Mouse (Mus musculus) Patski (cell line): ENCODE measurements around the gene Smarcd3. TPM values are rescaled to one million over a fixed set of nuclear protein-coding genes. Genes with fewer than 3 reads are reported as not detected.
A peak's percentile ranks its signal among the peaks of the same experiment; 100 is the strongest.

Experiments used
- ATAC-seq: fragments of 100-300 bp; one replicate; pipeline ENCODE4 v1.8.0; 2021
- CTCF ChIA-PET: fragments of 350-600 bp; sonication (Branson Sonifier 250); formaldehyde crosslinking; loops from one replicate; lab custom pipeline; 2022; ENCODE audit warnings: inconsistent platforms; lab: Charles Lee
- POLR2A ChIA-PET: fragments of 350-600 bp; sonication (Branson Sonifier 250); formaldehyde crosslinking; loops from one replicate; lab custom pipeline; 2022; ENCODE audit warnings: antibody characterized with exemption, inconsistent platforms; lab: Charles Lee
- DNase-seq: peaks from one replicate; pipeline ENCODE4 v3.0.0-alpha.2; 2011; ENCODE audit warnings: low read depth, low spot score
- H3K27me3 ChIP-seq: fragments of 371-371 bp; one replicate; pipeline ENCODE4 v1.5.1; 2021
- CTCF ChIP-seq: fragments of 100-300 bp; IDR thresholded peaks from one replicate; pipeline ENCODE4 v1.5.1; 2021
- in situ Hi-C: fragments of 300-500 bp; cut with MboI; formaldehyde crosslinking; loops from 3 replicates; pipeline ENCODE4 v1.11.1; 2018; ENCODE audit warnings: low pct_unique_long_range_greater_than_20kb, mixed read lengths
- polyA plus RNA-seq: library from polyadenylated mRNA; unstranded; gene quantifications from one replicate; pipeline ENCODE4 v1.2.3, GENCODE M21; 2021

The Smarcd3 gene
- polyA plus RNA-seq, 1 experiment from 2014 or later, result 64.3 TPM

DNA sequence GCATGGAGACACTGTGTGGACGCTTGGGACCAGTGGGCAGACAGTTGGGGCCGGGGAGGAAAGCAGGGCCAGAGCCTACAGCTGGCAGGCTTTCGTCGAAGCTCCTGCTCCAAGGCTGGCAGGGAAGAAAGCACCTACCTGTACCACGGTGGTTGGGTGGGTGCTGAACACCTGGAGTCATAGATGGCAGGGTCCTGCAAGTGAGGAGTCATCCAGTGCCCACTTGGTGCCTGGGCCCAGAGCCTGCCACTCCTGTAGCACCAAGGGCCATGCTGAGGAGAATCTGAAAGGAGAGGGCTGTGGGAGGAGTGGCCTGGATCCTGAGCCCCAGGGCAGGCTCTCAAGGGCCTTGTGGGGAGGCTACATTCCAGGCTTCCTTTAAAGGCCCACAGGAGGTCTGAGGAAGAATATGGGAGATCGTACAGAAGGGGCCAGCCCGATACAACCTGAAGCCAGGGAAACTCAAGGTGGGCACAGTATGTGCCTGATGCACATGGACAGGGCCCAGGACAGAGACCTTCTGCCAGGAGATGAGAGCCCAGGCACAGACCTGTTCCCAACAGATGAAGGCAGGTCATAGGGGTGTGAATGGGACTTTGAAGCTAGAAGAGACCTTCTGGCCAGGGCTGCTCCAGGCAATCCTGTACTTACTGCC is 1.7 kb downstream of the Smarcd3 start:
- ATAC-seq (no peak), DNase-seq (no peak)
- CTCF ChIA-PET, result no interaction called here
- POLR2A ChIA-PET, result no interaction called here
- in situ Hi-C loops, result no loop called here
- no peaks in the 10 kb centered on the region for H3K27me3 ChIP-seq
- TF ChIP-seq CTCF, result no peak

DNA sequence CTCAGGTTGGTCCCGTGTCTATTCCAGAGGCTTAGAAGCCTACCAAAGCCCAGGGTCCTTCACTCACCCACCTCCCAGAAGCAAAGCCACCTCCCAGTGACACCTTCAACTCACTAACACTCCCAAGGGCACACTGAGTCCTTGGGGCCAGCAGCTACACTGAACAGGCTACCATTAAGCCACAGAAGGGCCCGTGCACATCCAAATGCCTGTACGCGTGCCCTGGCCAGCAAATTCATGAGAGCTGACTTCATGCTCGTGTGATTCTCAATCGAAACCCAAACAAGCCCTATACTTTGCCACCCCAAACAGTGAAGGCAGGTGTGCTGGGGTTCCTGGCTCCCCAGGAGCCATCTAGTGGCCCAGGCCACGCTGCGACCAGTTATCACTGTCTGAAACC is 3.6 kb downstream of the Smarcd3 start:
- no peaks in the 10 kb centered on the region for H3K27me3 ChIP-seq
- no peak for TF ChIP-seq CTCF
- no peak for DNase-seq
- CTCF ChIA-PET, result interaction anchor here (0.9 kb wide), 1 partner anchor 32 kb away, joined by 3 read pairs; no protein-coding TSS in a partner anchor
- ATAC-seq, result no peak
- in situ Hi-C loops, result no loop called here
- POLR2A ChIA-PET, result interaction anchor here (1.2 kb wide), 1 partner anchor 8 kb away, joined by 3 read pairs; no protein-coding TSS in a partner anchor

DNA sequence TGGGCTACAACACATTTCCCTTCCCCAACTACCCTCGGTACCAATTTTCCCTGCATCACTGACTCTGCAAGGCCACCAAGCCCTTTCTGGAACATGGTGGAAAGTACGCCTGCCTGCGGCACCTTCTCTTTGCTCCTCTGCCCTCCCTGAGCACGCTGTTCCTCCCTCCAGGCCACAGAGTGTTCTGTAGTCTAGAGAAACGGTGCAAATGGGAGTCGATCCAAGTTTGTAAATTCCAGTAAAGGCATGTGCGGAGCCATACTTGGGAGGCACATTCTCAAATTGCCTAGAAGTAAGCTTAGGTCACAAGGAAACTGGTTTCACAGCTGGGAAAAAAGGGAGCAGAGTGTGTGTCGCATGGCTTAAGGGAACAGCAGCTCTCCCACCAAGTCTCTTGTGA is 4.1 kb downstream of the Smarcd3 start:
- in situ Hi-C loops, result no loop called here
- ChIA-PET CTCF (interaction anchor here (0.9 kb wide), 1 partner anchor 32 kb away, joined by 3 read pairs; no protein-coding TSS in a partner anchor), POLR2A (no interaction called here)
- no peak for ATAC-seq
- no peaks in the 10 kb centered on the region for H3K27me3 ChIP-seq
- TF ChIP-seq CTCF, result no peak
- no peak for DNase-seq

DNA sequence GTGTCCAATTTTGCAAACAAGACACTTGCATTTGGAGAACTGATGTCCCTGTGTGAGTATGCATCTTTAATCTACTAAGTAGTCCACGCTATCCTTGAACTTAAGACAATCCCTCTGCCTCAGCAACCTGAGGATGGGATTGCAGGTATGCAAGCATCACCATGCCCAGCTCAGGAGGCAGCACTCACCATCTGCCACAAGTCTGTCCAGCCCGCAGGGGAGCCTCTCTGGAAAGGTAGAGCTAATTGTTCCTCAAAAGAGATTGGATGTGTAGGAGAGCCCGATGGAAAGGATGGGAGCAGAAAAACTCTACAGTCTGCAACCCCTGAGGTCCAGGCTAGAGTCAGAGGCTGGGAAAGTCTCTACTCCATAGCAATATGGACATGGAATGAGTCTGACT is 5.3 kb downstream of the Smarcd3 start:
- DNase-seq (no peak), ATAC-seq (no peak)
- TF ChIP-seq CTCF, result no peak
- in situ Hi-C loops, result no loop called here
- ChIA-PET CTCF (no interaction called here), POLR2A (no interaction called here)
- H3K27me3 ChIP-seq, result no peaks in the 10 kb centered on the region

DNA sequence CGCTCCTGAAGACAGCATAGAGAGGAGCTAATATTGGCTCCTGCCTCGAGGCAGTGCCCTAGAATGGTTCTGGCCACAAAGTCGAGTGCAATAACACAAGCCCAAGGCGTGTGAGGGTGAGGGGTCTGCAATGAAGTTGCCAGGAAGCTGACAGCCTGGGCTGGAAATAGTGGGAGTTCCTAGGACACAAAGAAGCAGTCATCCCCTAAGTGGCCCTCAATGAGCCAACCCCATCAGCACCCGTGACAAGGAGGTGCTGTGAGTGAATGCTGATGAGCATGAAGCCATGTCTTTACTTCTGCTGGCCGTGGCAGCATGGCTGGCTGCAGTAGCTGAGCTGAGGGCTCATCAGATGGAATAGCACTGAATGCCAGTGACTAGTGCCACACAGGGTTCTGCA is 9.1 kb downstream of the Smarcd3 start:
- no peak for DNase-seq
- H3K27me3 ChIP-seq, result no peaks in the 10 kb centered on the region
- in situ Hi-C loops, result no loop called here
- no peak for ATAC-seq
- CTCF ChIA-PET, result no interaction called here
- no peak for TF ChIP-seq CTCF
- POLR2A ChIA-PET, result interaction anchor here (0.6 to 2.2 kb wide), 3 partner anchors 9 to 17 kb away, joined by 3 to 7 read pairs (median 3); partner anchors contain the start of gene Smarcd3

DNA sequence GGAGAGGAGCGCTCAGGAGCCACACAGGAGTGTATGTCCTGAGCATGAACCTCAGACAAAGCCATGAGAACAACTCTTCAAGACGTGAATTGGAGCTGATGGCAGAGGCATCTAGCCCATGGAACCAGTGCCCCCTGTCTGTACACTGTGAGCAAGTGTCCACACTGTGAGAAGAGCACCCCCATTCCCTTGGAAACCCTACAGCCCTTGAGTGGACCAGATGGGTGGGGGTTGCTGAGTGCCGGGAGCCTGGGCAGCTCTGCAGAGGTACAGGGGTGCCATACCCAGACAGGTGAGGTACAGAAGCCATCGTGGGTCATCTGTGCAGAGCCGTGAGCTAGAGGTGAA is 11.9 kb downstream of the Smarcd3 start:
- no peak for DNase-seq
- no peaks in the 10 kb centered on the region for H3K27me3 ChIP-seq
- no peak for TF ChIP-seq CTCF
- ATAC-seq, result peak; percentile 2
- in situ Hi-C loops, result no loop called here
- ChIA-PET CTCF (interaction anchor here (0.8 to 3.8 kb wide), 5 partner anchors 8 to 20 kb away, joined by 3 to 11 read pairs (median 8); partner anchors contain the start of gene Smarcd3), POLR2A (interaction anchor here (1.0 to 2.5 kb wide), 3 partner anchors 9 to 14 kb away, joined by 3 to 20 read pairs (median 5); no protein-coding TSS in a partner anchor)

DNA sequence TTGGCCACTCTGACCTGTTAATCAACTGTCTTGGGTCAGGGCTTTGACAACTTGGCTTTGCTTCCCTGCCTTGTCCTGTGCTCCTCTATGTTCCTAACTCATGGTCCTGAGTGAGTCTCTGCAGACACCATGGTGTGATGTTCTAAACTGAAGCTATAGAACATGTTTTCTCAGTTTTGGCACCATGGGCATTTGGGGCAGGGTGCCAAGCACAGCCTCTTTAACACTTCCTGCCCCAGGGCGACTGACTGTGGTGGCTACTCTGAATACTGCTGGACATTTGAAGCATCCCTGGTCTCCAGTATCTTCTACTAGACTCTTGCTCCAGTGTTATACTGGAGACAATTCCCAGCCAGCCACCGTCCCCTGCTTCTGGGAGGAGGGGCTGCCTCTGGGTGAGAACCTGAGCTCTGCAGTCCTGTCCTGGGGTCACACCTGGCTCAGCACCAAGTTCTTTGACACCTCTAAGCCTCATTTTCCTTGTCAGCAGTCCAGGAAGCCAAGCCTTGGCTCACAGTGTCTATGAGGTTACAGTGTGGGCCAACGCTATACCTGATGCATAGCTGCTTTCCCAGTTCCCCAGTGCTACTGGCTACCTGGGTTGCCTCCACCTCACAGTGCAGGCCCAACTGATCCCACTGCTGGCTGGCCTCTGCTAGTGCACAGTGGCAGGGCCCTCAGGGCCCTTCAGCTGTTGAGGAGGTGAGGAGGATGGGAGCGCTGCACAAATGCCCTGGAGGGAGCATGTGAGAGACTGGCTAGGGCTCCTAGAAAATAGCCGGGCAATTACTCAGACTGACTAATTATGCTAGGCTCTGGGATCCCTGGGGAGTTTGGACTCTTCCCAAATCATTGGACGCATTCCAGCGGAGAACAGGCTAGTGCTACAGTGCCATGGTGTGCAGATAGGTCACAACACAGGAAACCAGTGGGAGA is 12.6 kb downstream of the Smarcd3 start:
- DNase-seq, result peak; percentile 99
- ChIA-PET POLR2A (interaction anchor here (0.8 to 2.5 kb wide), 6 partner anchors 10 to 17 kb away, joined by 3 to 20 read pairs (median 4); no protein-coding TSS in a partner anchor), CTCF (interaction anchor here (1.1 to 3.8 kb wide), 5 partner anchors 11 to 102 kb away, joined by 3 to 11 read pairs (median 8); partner anchors contain the start of gene Smarcd3)
- no peaks in the 10 kb centered on the region for H3K27me3 ChIP-seq
- no peak for TF ChIP-seq CTCF
- peak; percentile 96 for ATAC-seq
- in situ Hi-C loops, result no loop called here

DNA sequence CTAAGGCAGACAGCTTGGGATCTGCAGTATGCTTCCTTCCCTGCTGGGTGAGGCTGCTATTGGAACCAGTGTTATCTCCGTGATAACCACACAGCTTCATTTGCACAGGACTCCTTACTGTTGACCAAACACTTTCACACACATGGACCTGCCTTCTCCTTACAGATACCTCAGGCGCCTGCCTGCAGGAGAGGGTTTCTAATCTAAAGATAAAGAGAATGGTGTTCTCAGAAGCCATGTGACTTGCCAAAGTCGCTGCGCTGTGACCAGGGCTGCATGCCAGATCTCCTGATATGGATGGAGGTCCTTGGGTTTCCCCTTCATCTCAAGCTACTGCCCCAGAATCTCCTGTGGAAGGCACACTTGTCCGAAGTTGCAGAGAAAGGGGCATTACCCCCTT is 14.8 kb downstream of the Smarcd3 start:
- no peak for TF ChIP-seq CTCF
- ATAC-seq, result no peak
- no peaks in the 10 kb centered on the region for H3K27me3 ChIP-seq
- no peak for DNase-seq
- POLR2A ChIA-PET, result interaction anchor here (0.5 kb wide), 1 partner anchor 184 kb away, joined by 4 read pairs; no protein-coding TSS in a partner anchor
- CTCF ChIA-PET, result interaction anchor here (3.8 kb wide), 1 partner anchor 15 kb away, joined by 11 read pairs; the partner anchor contains the start of gene Smarcd3
- in situ Hi-C loops, result no loop called here

DNA sequence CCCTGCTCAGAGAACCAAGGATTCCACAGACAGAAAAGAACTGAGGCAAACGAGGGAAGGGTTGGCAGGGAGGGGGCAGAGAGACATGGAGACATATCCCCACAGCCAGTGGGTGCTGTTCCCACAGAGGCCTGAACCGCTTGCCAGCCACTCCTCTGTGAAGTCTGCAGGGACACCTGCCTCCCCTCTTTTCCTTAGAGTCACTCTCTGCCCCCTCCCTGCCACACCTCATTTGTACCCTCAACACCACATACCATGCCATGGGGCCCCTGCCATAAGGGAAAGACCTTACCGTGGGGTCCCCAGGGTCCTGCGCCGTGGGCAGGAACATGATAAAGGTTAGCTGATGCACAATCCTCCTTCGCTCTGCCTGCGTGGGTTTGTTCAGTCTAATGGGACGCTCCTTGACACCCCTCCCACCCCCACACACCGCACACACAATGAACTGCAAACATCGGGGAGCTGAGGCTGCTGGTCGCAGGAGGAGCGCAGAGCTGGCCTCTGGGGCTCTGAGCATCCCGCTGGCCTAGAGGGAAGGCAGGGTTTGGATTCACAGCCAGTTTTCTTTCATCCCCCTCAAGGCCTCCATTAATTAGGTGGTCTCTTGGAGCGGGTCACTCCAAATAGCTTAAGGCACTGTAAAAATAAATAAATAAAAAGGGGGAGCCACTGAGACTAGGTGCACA is 18.1 kb downstream of the Smarcd3 start:
- in situ Hi-C loops, result no loop called here
- no peak for TF ChIP-seq CTCF
- ChIA-PET CTCF (interaction anchor here (1.1 kb wide), 1 partner anchor 43 kb away, joined by 3 read pairs; no protein-coding TSS in a partner anchor), POLR2A (interaction anchor here (0.5 to 0.6 kb wide), 2 partner anchors 30 to 131 kb away, joined by 3 read pairs; no protein-coding TSS in a partner anchor)
- ATAC-seq (no peak), DNase-seq (no peak)
- no peaks in the 10 kb centered on the region for H3K27me3 ChIP-seq
